Mouse (Mus musculus) small intestine, adult 2 months (tissue): ENCODE measurements around the gene Arap1.

Experiments used
- CTCF ChIP-seq: fragments of 200-500 bp; IDR thresholded peaks from 2 replicates; pipeline ENCODE4 v1.5.1; 2012; ENCODE audit warnings: low read depth, mild to moderate bottlenecking, control low read depth, inconsistent platforms, low read length, moderate library complexity, mixed read lengths; ENCODE audit not compliant: insufficient replicate concordance, insufficient read length; ENCODE audit errors: extremely low read depth
- POLR2A ChIP-seq: fragments of 200-500 bp; IDR thresholded peaks from 2 replicates; pipeline ENCODE4 v1.6.1; 2012; ENCODE audit warnings: low read depth, mild to moderate bottlenecking, control low read depth, inconsistent platforms, low read length, moderate library complexity

DNA sequence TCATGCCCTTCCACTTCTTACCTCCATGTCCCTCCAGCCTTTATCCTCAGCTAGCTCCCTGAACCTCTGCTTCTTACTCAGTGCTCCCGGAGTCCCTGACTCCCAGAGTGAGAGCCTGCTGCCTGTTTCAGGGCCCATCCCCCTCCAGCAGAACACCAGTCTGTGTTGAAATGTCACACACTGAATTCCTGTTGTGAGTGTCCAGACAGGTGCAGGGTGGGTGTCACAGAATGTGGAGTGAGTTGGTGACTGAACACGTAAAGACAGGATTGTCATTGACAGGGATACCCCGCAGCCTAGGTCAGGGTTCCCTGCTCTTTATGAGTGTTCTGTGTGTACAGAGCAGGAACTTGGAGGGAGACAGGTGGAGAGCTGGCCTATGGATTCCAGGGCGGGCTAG, 3.0 kb upstream of the Arap1 start:
- TF ChIP-seq CTCF (no peak), POLR2A (no peak)
